Mouse (Mus musculus) limb, embryonic 11.5 days (tissue): ENCODE data around the gene Spock2. TPM values are rescaled to one million over a fixed set of nuclear protein-coding genes. Genes with fewer than 3 reads are reported as not detected.
"Not testable (repeated sequence)": the region's sequence is repeated elsewhere in the genome, so short reads cannot be mapped to it uniquely, and the experiment has no call there.

ENCODE experiments used
- ATAC-seq: fragments of 200-750 bp; cut with Nextera tagmentation; 2 replicates; pipeline ENCODE4 v1.8.0; 2017; ENCODE audit warnings: low read depth; ENCODE audit not compliant: insufficient number of reproducible peaks, low FRiP score, low TSS enrichment
- DNase-seq: peaks from one replicate; pipeline ENCODE4 v3.0.0-alpha.2; 2015; ENCODE audit warnings: low spot score
- H3K27ac ChIP-seq: fragments of 300-500 bp; sonication (generic); replicated peaks from 2 replicates; pipeline ENCODE4 v1.5.1; 2014; ENCODE audit warnings: low read depth, mild to moderate bottlenecking, low read length
- H3K27me3 ChIP-seq: fragments of 300-500 bp; sonication (generic); 2 replicates; pipeline ENCODE4 v1.6.1; 2014; ENCODE audit warnings: mild to moderate bottlenecking, low read length, mixed read lengths; ENCODE audit not compliant: control insufficient read depth, insufficient read depth
- H3K36me3 ChIP-seq: fragments of 300-500 bp; sonication (generic); 2 replicates; pipeline ENCODE4 v1.6.1; 2014; ENCODE audit warnings: mild to moderate bottlenecking, low read length, moderate library complexity, mixed read lengths; ENCODE audit not compliant: control insufficient read depth, insufficient read depth
- H3K4me1 ChIP-seq: fragments of 300-500 bp; sonication (generic); 2 replicates; pipeline ENCODE4 v1.6.1; 2014; ENCODE audit warnings: low read length, mixed read lengths; ENCODE audit not compliant: control insufficient read depth, insufficient read depth
- H3K4me2 ChIP-seq: fragments of 300-500 bp; sonication (generic); 2 replicates; pipeline ENCODE4 v1.6.1; 2014; ENCODE audit warnings: low read depth, mild to moderate bottlenecking, moderate library complexity; ENCODE audit not compliant: severe bottlenecking
- H3K4me3 ChIP-seq: fragments of 300-500 bp; sonication (generic); 2 replicates; pipeline ENCODE4 v1.5.1; 2014; ENCODE audit warnings: low read depth, low read length
- H3K9ac ChIP-seq: fragments of 300-500 bp; sonication (generic); 2 replicates; pipeline ENCODE4 v1.6.1; 2014; ENCODE audit warnings: mild to moderate bottlenecking, low read length
- H3K9me3 ChIP-seq: fragments of 300-500 bp; sonication (generic); 2 replicates; pipeline ENCODE4 v1.6.1; 2016; ENCODE audit warnings: low read length; ENCODE audit not compliant: control insufficient read depth
- WGBS: fragments of 180-500 bp; shearing (Covaris S2); extraction: QIAGEN DNeasy Blood & Tissue Kit; methylation state at CpG from one replicate; pipeline ENCODE4 v1.1.7; 2014; 5-methylcytosine and 5-hydroxymethylcytosine counted together
- polyA plus RNA-seq: library from polyadenylated mRNA; unstranded; fragments of >200 nt; fragmentation: Nextera tagmentation; extraction: Ambion mirVana; gene quantifications from 2 replicates; pipeline ENCODE4 v1.2.1, GENCODE M21; 2014

The Spock2 gene
- polyA plus RNA-seq, 1 experiment from 2014 or later, result 2.0 TPM

- Histone ChIP-seq H3K4me3 (no peak overlapping the region), H3K9ac (no peak overlapping the region; the same call in 1 of the 2 replicates), H3K9me3 (no peaks in the 10 kb centered on the region), H3K4me2 (peak overlapping the region; percentile 8; the same call in 1 of the 2 replicates), H3K27me3 (no peaks in the 10 kb centered on the region), H3K36me3 (no peaks in the 10 kb centered on the region), H3K27ac (no peak overlapping the region), H3K4me1 (no peaks in the 10 kb centered on the region)
- peak; percentile 57 for ATAC-seq
- 23% methylated on average over 19 of the region's 22 CpGs for WGBS
- peak; percentile 53 for DNase-seq
These were observed 19.7 kb downstream of the Spock2 start for GRCm38 (mm10) chr10:60125529-60126327.

GRCm38 (mm10) chr10:60128287-60128686 is 22.3 kb downstream of the Spock2 start:
- 89% methylated on average over 9 of the region's 9 CpGs for WGBS
- no peak overlapping the region for H3K9ac ChIP-seq
- DNase-seq (no peak), ATAC-seq (no peak)
- H3K27me3 ChIP-seq, result no peaks in the 10 kb centered on the region
- H3K4me3 ChIP-seq, result no peak overlapping the region
- no peak overlapping the region for H3K27ac ChIP-seq
- H3K9me3 ChIP-seq, result no peaks in the 10 kb centered on the region
- no peaks in the 10 kb centered on the region for H3K36me3 ChIP-seq
- no peak overlapping the region for H3K4me2 ChIP-seq
- H3K4me1 ChIP-seq, result peaks cover 2% of the 10 kb centered on the region

- Histone ChIP-seq H3K27me3 (no peaks in the 10 kb centered on the region), H3K4me2 (no peak overlapping the region), H3K9ac (no peak overlapping the region), H3K4me1 (peaks cover 12% of the 10 kb centered on the region), H3K36me3 (no peaks in the 10 kb centered on the region), H3K4me3 (no peak overlapping the region), H3K9me3 (no peaks in the 10 kb centered on the region), H3K27ac (no peak overlapping the region)
- ATAC-seq (no peak), DNase-seq (no peak)
- WGBS, result 84% methylated on average over 4 of the region's 4 CpGs
These were observed 24.5 kb downstream of the Spock2 start for GRCm38 (mm10) chr10:60130504-60130903.

- Histone ChIP-seq H3K4me3 (no peak overlapping the region), H3K9me3 (no peaks in the 10 kb centered on the region), H3K9ac (no peak overlapping the region), H3K4me1 (peaks cover 12% of the 10 kb centered on the region), H3K36me3 (no peaks in the 10 kb centered on the region), H3K27me3 (no peaks in the 10 kb centered on the region), H3K4me2 (no peak overlapping the region), H3K27ac (no peak overlapping the region)
- WGBS, result 26% methylated on average over 6 of the region's 6 CpGs
- peak; percentile 52 for DNase-seq
- peak; percentile 48; the same call in 1 of the 2 replicates for ATAC-seq
These were observed 27.5 kb downstream of the Spock2 start for GRCm38 (mm10) chr10:60133501-60133900.

GRCm38 (mm10) chr10:60134201-60134600 is 28.2 kb downstream of the Spock2 start:
- Histone ChIP-seq H3K27me3 (no peaks in the 10 kb centered on the region), H3K4me1 (peaks cover 12% of the 10 kb centered on the region), H3K9ac (no peak overlapping the region), H3K36me3 (no peaks in the 10 kb centered on the region), H3K27ac (no peak overlapping the region), H3K4me2 (no peak overlapping the region), H3K9me3 (no peaks in the 10 kb centered on the region), H3K4me3 (no peak overlapping the region)
- WGBS, result 51% methylated on average over 9 of the region's 9 CpGs
- ATAC-seq (no peak), DNase-seq (no peak)

- H3K4me2 ChIP-seq, H3K27ac ChIP-seq, DNase-seq, H3K27me3 ChIP-seq, H3K4me3 ChIP-seq, ATAC-seq, H3K9ac ChIP-seq, H3K36me3 ChIP-seq, H3K9me3 ChIP-seq: not testable (repeated sequence)
- WGBS, result 38% methylated on average over 1 of the region's 1 CpGs
- H3K4me1 ChIP-seq, result peaks cover 12% of the 10 kb centered on the region
These were observed 30.0 kb downstream of the Spock2 start for GRCm38 (mm10) chr10:60136010-60136409.

GRCm38 (mm10) chr10:60136935-60137334 is 30.9 kb downstream of the Spock2 start:
- Histone ChIP-seq H3K4me2 (no peak overlapping the region), H3K27ac (no peak overlapping the region), H3K9ac (no peak overlapping the region), H3K4me3 (no peak overlapping the region), H3K36me3 (no peaks in the 10 kb centered on the region), H3K4me1 (peaks cover 12% of the 10 kb centered on the region), H3K9me3 (no peaks in the 10 kb centered on the region), H3K27me3 (no peaks in the 10 kb centered on the region)
- DNase-seq, result no peak
- ATAC-seq, result no peak
- WGBS, result 86% methylated on average over 7 of the region's 7 CpGs

- H3K27me3 ChIP-seq, result no peaks in the 10 kb centered on the region
- WGBS, result 87% methylated on average over 5 of the region's 5 CpGs
- no peaks in the 10 kb centered on the region for H3K36me3 ChIP-seq
- DNase-seq (no peak), ATAC-seq (no peak)
- H3K4me1 ChIP-seq, result peaks cover 6% of the 10 kb centered on the region
- no peak overlapping the region for H3K4me3 ChIP-seq
- no peak overlapping the region for H3K27ac ChIP-seq
- no peaks in the 10 kb centered on the region for H3K9me3 ChIP-seq
- no peak overlapping the region for H3K4me2 ChIP-seq
- no peak overlapping the region for H3K9ac ChIP-seq
These were observed 32.7 kb downstream of the Spock2 start for GRCm38 (mm10) chr10:60138680-60139079.
